Mouse (Mus musculus) spleen, adult 2 months (tissue): ENCODE measurements around the gene Spns2. TPM values are rescaled to one million over a fixed set of nuclear protein-coding genes. Genes with fewer than 3 reads are reported as not detected.

ENCODE experiments used
- DNase-seq, 2 experiments: peaks; one replicate each; pipeline versions ENCODE4 v3.0.0 to v3.0.0-alpha.2; 2012 to 2021; ENCODE audit warnings: low spot score in 2 of 2, low read depth in 1 of 2
- H3K27ac ChIP-seq: fragments of 200-500 bp; 2 replicates; pipeline ENCODE4 v1.5.1; 2012; ENCODE audit warnings: low read length, inconsistent platforms; ENCODE audit not compliant: insufficient read depth
- H3K27me3 ChIP-seq: fragments of 200-500 bp; 2 replicates; pipeline ENCODE4 v1.6.1; 2012; ENCODE audit warnings: mild to moderate bottlenecking, moderate library complexity, low read length, inconsistent platforms; ENCODE audit not compliant: control insufficient read depth, insufficient read depth
- H3K36me3 ChIP-seq: fragments of 200-500 bp; 2 replicates; pipeline ENCODE4 v1.6.1; 2012; ENCODE audit warnings: mild to moderate bottlenecking, low read length, inconsistent platforms; ENCODE audit not compliant: control insufficient read depth, insufficient read depth
- H3K4me1 ChIP-seq: fragments of 200-500 bp; 2 replicates; pipeline ENCODE4 v1.6.1; 2011; ENCODE audit warnings: inconsistent platforms; ENCODE audit not compliant: control insufficient read depth, insufficient read depth, insufficient read length
- H3K4me3 ChIP-seq: fragments of 200-500 bp; 2 replicates; pipeline ENCODE4 v1.5.1; 2011; ENCODE audit warnings: mild to moderate bottlenecking, inconsistent platforms; ENCODE audit not compliant: insufficient read depth, insufficient read length; ENCODE audit errors: extremely low read depth
- CTCF ChIP-seq: fragments of 200-500 bp; IDR thresholded peaks from 2 replicates; pipeline ENCODE4 v1.5.1; 2011; ENCODE audit warnings: mild to moderate bottlenecking, inconsistent platforms; ENCODE audit not compliant: insufficient read depth, insufficient read length, insufficient replicate concordance; ENCODE audit errors: extremely low read depth
- POLR2A ChIP-seq: fragments of 200-500 bp; IDR thresholded peaks from 2 replicates; pipeline ENCODE4 v1.6.1; 2011; ENCODE audit warnings: low read depth, low read length, inconsistent platforms
- WGBS: fragments of 180-500 bp; shearing (Covaris S2); methylation state at CpG from one replicate; pipeline ENCODE4 v1.1.7; 2018; 5-methylcytosine and 5-hydroxymethylcytosine counted together
- polyA plus RNA-seq: library from polyadenylated mRNA; depleted of rRNA; stranded (reverse); fragments of >200 nt; gene quantifications from 2 replicates; pipeline ENCODE4 v1.2.3, GENCODE M21; 2012

The Spns2 gene
- polyA plus RNA-seq, 1 experiment: 43.4 TPM

- 86% methylated on average over 5 of the region's 5 CpGs for WGBS
- peaks cover 2% of the 10 kb centered on the region; the same call in 1 of the 2 replicates for H3K36me3 ChIP-seq
- no peak overlapping the region for H3K4me3 ChIP-seq
- no peak overlapping the region for H3K27ac ChIP-seq
- no peak for DNase-seq
- no peaks in the 10 kb centered on the region for H3K4me1 ChIP-seq
- no peaks in the 10 kb centered on the region for H3K27me3 ChIP-seq
- TF ChIP-seq CTCF: no peak
- no peak for TF ChIP-seq POLR2A
Observed at GRCm38 (mm10) chr11:72531144-72531543, 41.4 kb upstream of the Spns2 start.

GRCm38 (mm10) chr11:72526190-72526589 is 36.5 kb upstream of the Spns2 start:
- no peak overlapping the region for H3K27ac ChIP-seq
- DNase-seq: no peak
- H3K27me3 ChIP-seq: no peaks in the 10 kb centered on the region
- WGBS: 95% methylated on average over 4 of the region's 4 CpGs
- peaks cover 2% of the 10 kb centered on the region; the same call in 1 of the 2 replicates for H3K36me3 ChIP-seq
- no peaks in the 10 kb centered on the region for H3K4me1 ChIP-seq
- TF ChIP-seq POLR2A (no peak), CTCF (no peak)
- no peak overlapping the region for H3K4me3 ChIP-seq

- TF ChIP-seq POLR2A (no peak), CTCF (no peak)
- Histone ChIP-seq H3K36me3 (peaks cover 2% of the 10 kb centered on the region; the same call in 1 of the 2 replicates), H3K27ac (no peak overlapping the region), H3K27me3 (no peaks in the 10 kb centered on the region), H3K4me3 (no peak overlapping the region), H3K4me1 (no peaks in the 10 kb centered on the region)
- WGBS: 84% methylated on average over 4 of the region's 4 CpGs
- no peak for DNase-seq
Observed at GRCm38 (mm10) chr11:72523711-72524110, 34.0 kb upstream of the Spns2 start.

GRCm38 (mm10) chr11:72522616-72523041 is 32.9 kb upstream of the Spns2 start:
- TF ChIP-seq POLR2A (no peak), CTCF (no peak)
- H3K36me3 ChIP-seq: peaks cover 2% of the 10 kb centered on the region; the same call in 1 of the 2 replicates

GRCm38 (mm10) chr11:72521598-72522541 is 32.2 kb upstream of the Spns2 start:
- no peak overlapping the region for H3K27ac ChIP-seq
- no peaks in the 10 kb centered on the region for H3K4me1 ChIP-seq

More at GRCm38 (mm10) chr11:72522616-72523041, 32.9 kb upstream of the Spns2 start:
- no peak overlapping the region for H3K4me3 ChIP-seq
- H3K27me3 ChIP-seq: no peaks in the 10 kb centered on the region
- no peaks in the 10 kb centered on the region for H3K4me1 ChIP-seq
- WGBS: 86% methylated on average over 5 of the region's 5 CpGs
- DNase-seq: no peak
- no peak overlapping the region for H3K27ac ChIP-seq

GRCm38 (mm10) chr11:72519895-72520294 is 30.2 kb upstream of the Spns2 start:
- no peaks in the 10 kb centered on the region for H3K27me3 ChIP-seq
- peaks cover 3% of the 10 kb centered on the region; the same call in 1 of the 2 replicates for H3K36me3 ChIP-seq
- H3K4me1 ChIP-seq: no peaks in the 10 kb centered on the region
- H3K4me3 ChIP-seq: no peak overlapping the region
- TF ChIP-seq CTCF (no peak), POLR2A (no peak)
- no peak for DNase-seq
- H3K27ac ChIP-seq: no peak overlapping the region
- WGBS: 69% methylated on average over 3 of the region's 3 CpGs

More at GRCm38 (mm10) chr11:72521598-72522541, 32.2 kb upstream of the Spns2 start:
- Histone ChIP-seq H3K4me3 (no peak overlapping the region), H3K27me3 (no peaks in the 10 kb centered on the region), H3K36me3 (peaks cover 2% of the 10 kb centered on the region; the same call in 1 of the 2 replicates)
- WGBS: 88% methylated on average over 5 of the region's 5 CpGs
- no peak for TF ChIP-seq CTCF
- no peak for TF ChIP-seq POLR2A
- DNase-seq: no peak

GRCm38 (mm10) chr11:72519189-72519588 is 29.5 kb upstream of the Spns2 start:
- Histone ChIP-seq H3K27me3 (no peaks in the 10 kb centered on the region), H3K36me3 (peaks cover 3% of the 10 kb centered on the region; the same call in 1 of the 2 replicates), H3K27ac (no peak overlapping the region), H3K4me3 (no peak overlapping the region), H3K4me1 (no peaks in the 10 kb centered on the region)
- TF ChIP-seq POLR2A (no peak), CTCF (no peak)
- 72% methylated on average over 4 of the region's 4 CpGs for WGBS
- no peak for DNase-seq
